In genomic region chr7:70930911-70931310, GRCm38 (mm10) we compare ENCODE assay signal across 14 mouse cellular contexts.
A peak's percentile ranks its signal among the peaks of the same experiment; 100 is the strongest.
DNase-seq lines count a peak whose midpoint lies in the region; ATAC-seq lines count a peak whose summit lies in the region.
"Had no signal": no experiment of that assay in that cellular context is flagged by ENCODE, and none has a peak within 500 bp of the region (broad histone marks: within the 10 kb centered on the region; RNA-seq: fewer than 3 reads in every experiment).

No protein-coding gene starts in this region.

- 16% methylated on average over 6 of the region's 6 CpGs for WGBS in kidney, embryonic 14.5 days

- no peak overlapping the region for H3K4me3 ChIP-seq in kidney, embryonic 14.5 days (ENCODE audit: low read length)
- H3K4me3 ChIP-seq: heart, embryonic 13.5 days; liver, embryonic 13.5 days had no signal

- no peaks in the 10 kb centered on the region for H3K4me1 ChIP-seq in kidney, embryonic 14.5 days (ENCODE audit: control insufficient read depth, insufficient read depth, low read length)
- H3K4me1 ChIP-seq: liver, embryonic 13.5 days had no signal

- H3K36me3 ChIP-seq in kidney, embryonic 14.5 days (ENCODE audit: control insufficient read depth, insufficient read depth, low read length) = no peaks in the 10 kb centered on the region
- H3K36me3 ChIP-seq: heart, embryonic 13.5 days; liver, embryonic 13.5 days had no signal

- H3K9me3 ChIP-seq in kidney, embryonic 14.5 days (ENCODE audit: control insufficient read depth, low read length) = no peaks in the 10 kb centered on the region
- H3K9me3 ChIP-seq: heart, embryonic 13.5 days; liver, embryonic 13.5 days had no signal

- intact Hi-C loops in left cerebral cortex, postnatal 25 days (cut with DNase I) = no loop called here

- no peak for ATAC-seq in kidney, embryonic 14.5 days (ENCODE audit: low FRiP score, low TSS enrichment)
- ATAC-seq: CD4-positive, CD25-positive, alpha-beta regulatory T cell, adult 4 months had no signal

- H3K9ac ChIP-seq in kidney, embryonic 14.5 days (ENCODE audit: low read depth, low read length) = no peak overlapping the region
- H3K9ac ChIP-seq: heart, embryonic 13.5 days; hindbrain, embryonic 14.5 days; liver, embryonic 13.5 days had no signal

- H3K27me3 ChIP-seq in kidney, embryonic 14.5 days (ENCODE audit: control insufficient read depth, insufficient read depth, low read length) = no peaks in the 10 kb centered on the region
- H3K27me3 ChIP-seq: heart, embryonic 13.5 days; liver, embryonic 13.5 days had no signal

- H3K27ac ChIP-seq in kidney, embryonic 14.5 days (ENCODE audit: low read depth, low read length) = no peak overlapping the region
- H3K27ac ChIP-seq: heart, embryonic 13.5 days; hindbrain, embryonic 14.5 days; liver, embryonic 13.5 days had no signal

- peak; percentile 45 for DNase-seq in kidney, adult 18-20 months
- peak; percentile 3 for DNase-seq in ES-CJ7 (ENCODE audit: low read depth, low spot score)
- peak; percentile 84 for DNase-seq in embryo, embryonic 10 days (ENCODE audit: low spot score)
- peak; percentile 54 to 69 for DNase-seq in kidney, postnatal 25 days
- no peak for DNase-seq in layer of hippocampus, adult 11-12 months (ENCODE audit: low spot score)
- DNase-seq in left cerebral cortex, postnatal 25 days (ENCODE audit: low spot score in 2 of 2) = no peak
- DNase-seq: cerebellum, adult 2 months; gastrocnemius, postnatal 36 days; liver, embryonic 13.5 days; midbrain, embryonic 14.5 days had no signal

- no peak overlapping the region for H3K4me2 ChIP-seq in kidney, embryonic 14.5 days (replicated peaks; ENCODE audit: low read depth, low read length)
- H3K4me2 ChIP-seq: heart, embryonic 13.5 days; liver, embryonic 13.5 days had no signal

Comparison
In these comparisons a context has a peak if more than half of its experiments do, and no peak if none do; other contexts are left out.
1. DNase-seq: peak in kidney, adult 18-20 months (single experiment), ES-CJ7 (single experiment), embryo, embryonic 10 days (single experiment) and kidney, postnatal 25 days (2 of 2); none in layer of hippocampus, adult 11-12 months (single experiment) and left cerebral cortex, postnatal 25 days (0 of 2).